Mouse (Mus musculus): ENCODE measurements around the gene Dnajc3. TPM values are rescaled to one million over a fixed set of nuclear protein-coding genes. Genes with fewer than 3 reads are reported as not detected.
A peak's percentile ranks its signal among the peaks of the same experiment; 100 is the strongest.

The Dnajc3 gene
- polyA plus RNA-seq (2016; fragmentation: Nextera tagmentation; extraction: Ambion mirVana) = 38.0 and 44.3 TPM in 2 replicates

DNA sequence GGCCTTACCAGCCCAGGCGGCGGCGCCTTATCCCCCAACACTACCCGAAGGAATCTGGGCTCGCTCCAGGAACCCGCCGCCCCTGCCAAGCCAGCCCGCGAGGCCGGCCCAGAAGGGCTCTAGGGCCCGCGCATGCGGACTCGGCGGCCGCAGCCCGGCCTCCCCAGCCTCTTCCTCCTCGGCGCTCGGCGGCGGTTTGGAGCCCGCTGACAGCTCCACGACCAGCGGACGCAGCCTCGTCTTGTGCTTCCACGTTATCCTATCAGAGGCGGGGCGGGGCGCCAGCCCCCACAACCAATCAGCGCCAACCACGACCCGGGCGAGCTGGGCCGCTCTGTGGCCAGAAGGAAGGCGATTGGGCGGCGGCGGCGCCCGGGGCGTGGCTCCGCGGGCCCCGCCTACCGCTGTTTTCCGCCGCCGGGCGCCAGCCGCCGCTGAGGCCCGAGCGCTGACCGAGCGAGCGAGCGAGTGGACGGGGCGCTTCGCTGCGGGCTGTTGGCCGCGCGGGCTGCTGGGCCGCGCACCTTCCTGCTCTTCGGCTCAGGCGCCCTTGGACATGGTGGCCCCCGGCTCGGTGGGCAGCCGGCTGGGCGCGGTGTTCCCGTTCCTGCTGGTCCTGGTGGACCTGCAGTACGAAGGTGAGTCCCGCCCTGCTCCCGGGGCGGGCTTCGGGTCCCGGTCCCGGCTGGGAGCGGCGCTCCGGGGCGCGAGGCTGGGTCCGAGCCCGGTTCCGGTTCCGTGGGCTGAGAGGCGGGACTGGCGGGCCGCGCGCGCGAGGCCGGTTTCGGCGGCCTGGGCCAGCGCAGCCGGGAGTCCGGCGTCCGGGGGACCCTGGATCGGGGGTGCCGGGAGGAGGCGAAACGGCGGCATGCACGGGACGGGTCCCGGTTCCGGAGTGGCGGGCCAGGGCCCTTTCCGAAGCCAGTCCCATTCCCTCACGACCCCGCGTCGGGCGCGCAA lies at the start of gene Dnajc3:
Gene Dnajc3 (plus strand): TSS at position 444 of the 960 bp plus-strand sequence.
- under 1% methylated on average over 111 of the region's 124 CpGs for WGBS
- peak; percentile 100 for DNase-seq (ENCODE audit: low spot score)
- H3K36me3 ChIP-seq = no peaks in the 10 kb centered on the region
- H3K4me1 ChIP-seq = peaks cover 27% of the 10 kb centered on the region; the same call in 1 of the 2 replicates
- H3K27ac ChIP-seq = peak within 1 kb of the TSS; percentile 97
- H3K9me3 ChIP-seq = no peaks in the 10 kb centered on the region
- peak within 1 kb of the TSS; percentile 100 for H3K4me3 ChIP-seq
- no peaks in the 10 kb centered on the region for H3K27me3 ChIP-seq (ENCODE audit: insufficient read depth, poor library complexity, severe bottlenecking)

DNA sequence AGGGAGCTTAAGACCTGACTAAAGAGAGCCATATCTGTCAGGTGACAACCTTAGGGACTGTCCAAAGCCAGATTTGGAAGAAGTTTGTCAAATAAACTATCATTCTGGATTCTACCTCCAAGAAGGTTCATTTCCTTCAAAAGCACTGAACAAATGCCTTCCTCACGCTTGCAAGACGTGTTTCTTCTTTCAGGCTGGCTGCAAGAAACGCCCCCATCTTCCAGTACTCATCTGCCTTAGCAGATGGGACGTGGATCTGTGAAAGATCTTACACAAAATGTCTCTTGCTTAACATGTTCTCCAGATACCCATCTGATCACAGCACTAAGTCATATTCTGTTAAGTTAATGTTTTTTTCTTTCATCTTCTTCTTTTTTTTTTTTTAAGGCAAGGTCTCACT lies 47.7 kb upstream of the Dnajc3 start:
- Histone ChIP-seq H3K27ac (no peak overlapping the region), H3K4me3 (no peak overlapping the region), H3K4me1 (no peaks in the 10 kb centered on the region), H3K9me3 (no peaks in the 10 kb centered on the region), H3K27me3 (ENCODE audit: insufficient read depth, poor library complexity, severe bottlenecking) (no peaks in the 10 kb centered on the region), H3K36me3 (peaks cover 68% of the 10 kb centered on the region)
- no peak for DNase-seq (ENCODE audit: low spot score)
- WGBS = 86% methylated on average over 4 of the region's 4 CpGs

- Histone ChIP-seq H3K4me3 (no peak overlapping the region), H3K9me3 (no peaks in the 10 kb centered on the region), H3K36me3 (peaks cover 66% of the 10 kb centered on the region), H3K27ac (no peak overlapping the region), H3K4me1 (no peaks in the 10 kb centered on the region), H3K27me3 (ENCODE audit: insufficient read depth, poor library complexity, severe bottlenecking) (no peaks in the 10 kb centered on the region)
- no peak for DNase-seq (ENCODE audit: low spot score)
- 86% methylated on average over 7 of the region's 7 CpGs for WGBS
Measured at GRCm38 (mm10) chr14:118895228-118895627, 42.5 kb upstream of the Dnajc3 start.

- no peak overlapping the region for H3K27ac ChIP-seq
- no peak for DNase-seq (ENCODE audit: low spot score)
- peaks cover 70% of the 10 kb centered on the region for H3K36me3 ChIP-seq
- no peaks in the 10 kb centered on the region for H3K27me3 ChIP-seq (ENCODE audit: insufficient read depth, poor library complexity, severe bottlenecking)
- H3K4me1 ChIP-seq = no peaks in the 10 kb centered on the region
- no peak overlapping the region for H3K4me3 ChIP-seq
- 91% methylated on average over 10 of the region's 10 CpGs for WGBS
- no peaks in the 10 kb centered on the region for H3K9me3 ChIP-seq
Measured at GRCm38 (mm10) chr14:118895655-118896054, 42.1 kb upstream of the Dnajc3 start.

- no peaks in the 10 kb centered on the region for H3K9me3 ChIP-seq
- no peaks in the 10 kb centered on the region for H3K4me1 ChIP-seq
- no peak for DNase-seq (ENCODE audit: low spot score)
- no peak overlapping the region for H3K4me3 ChIP-seq
- H3K36me3 ChIP-seq = peaks cover 84% of the 10 kb centered on the region
- H3K27ac ChIP-seq = no peak overlapping the region
- 81% methylated on average over 11 of the region's 11 CpGs for WGBS
- no peaks in the 10 kb centered on the region for H3K27me3 ChIP-seq (ENCODE audit: insufficient read depth, poor library complexity, severe bottlenecking)
Measured at GRCm38 (mm10) chr14:118899940-118900339, 37.8 kb upstream of the Dnajc3 start.

GRCm38 (mm10) chr14:118900911-118901310 lies 36.9 kb upstream of the Dnajc3 start:
- peaks cover 78% of the 10 kb centered on the region for H3K36me3 ChIP-seq
- 88% methylated on average over 1 of the region's 1 CpGs for WGBS

GRCm38 (mm10) chr14:118903397-118903796 lies 34.4 kb upstream of the Dnajc3 start:
- no peak for DNase-seq (ENCODE audit: low spot score)

More at GRCm38 (mm10) chr14:118900911-118901310, 36.9 kb upstream of the Dnajc3 start:
- DNase-seq (ENCODE audit: low spot score) = no peak
- H3K4me1 ChIP-seq = no peaks in the 10 kb centered on the region
- H3K4me3 ChIP-seq = no peak overlapping the region
- no peaks in the 10 kb centered on the region for H3K27me3 ChIP-seq (ENCODE audit: insufficient read depth, poor library complexity, severe bottlenecking)
- no peaks in the 10 kb centered on the region for H3K9me3 ChIP-seq
- no peak overlapping the region for H3K27ac ChIP-seq

GRCm38 (mm10) chr14:118903867-118904562 lies 33.8 kb upstream of the Dnajc3 start:
- peaks cover 83% of the 10 kb centered on the region for H3K36me3 ChIP-seq
- no peak overlapping the region for H3K4me3 ChIP-seq
- no peak overlapping the region for H3K27ac ChIP-seq
- no peak for DNase-seq (ENCODE audit: low spot score)
- H3K4me1 ChIP-seq = peaks cover 4% of the 10 kb centered on the region; the same call in 1 of the 2 replicates
- 76% methylated on average over 6 of the region's 6 CpGs for WGBS
- H3K9me3 ChIP-seq = no peaks in the 10 kb centered on the region
- no peaks in the 10 kb centered on the region for H3K27me3 ChIP-seq (ENCODE audit: insufficient read depth, poor library complexity, severe bottlenecking)

More at GRCm38 (mm10) chr14:118903397-118903796, 34.4 kb upstream of the Dnajc3 start:
- Histone ChIP-seq H3K9me3 (no peaks in the 10 kb centered on the region), H3K4me3 (no peak overlapping the region), H3K27me3 (ENCODE audit: insufficient read depth, poor library complexity, severe bottlenecking) (no peaks in the 10 kb centered on the region), H3K4me1 (peaks cover 4% of the 10 kb centered on the region; the same call in 1 of the 2 replicates), H3K27ac (no peak overlapping the region), H3K36me3 (peaks cover 84% of the 10 kb centered on the region)
- WGBS = 77% methylated on average over 3 of the region's 3 CpGs

DNA sequence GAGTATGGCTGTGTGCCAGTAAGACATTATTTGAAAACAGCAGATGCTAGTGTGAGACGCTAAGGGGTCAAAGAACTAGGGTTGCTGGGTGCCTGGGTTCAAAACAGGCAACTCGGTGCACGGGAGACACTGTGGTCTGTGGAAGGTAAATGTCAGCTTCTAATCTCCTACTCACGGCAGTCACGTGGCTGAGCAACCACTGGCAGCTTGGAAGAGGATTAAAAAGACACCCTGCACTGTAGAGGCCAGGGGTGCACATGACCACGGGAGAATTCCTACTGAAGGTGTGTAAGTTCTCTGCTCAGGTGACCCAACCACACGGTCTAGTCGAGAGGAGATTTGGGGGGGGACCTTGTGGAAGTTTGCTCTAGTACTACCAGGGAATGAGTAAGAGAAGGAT lies 30.2 kb upstream of the Dnajc3 start:
- no peak overlapping the region for H3K27ac ChIP-seq
- 63% methylated on average over 8 of the region's 8 CpGs for WGBS
- H3K4me1 ChIP-seq = peaks cover 10% of the 10 kb centered on the region; the same call in 1 of the 2 replicates
- peaks cover 81% of the 10 kb centered on the region for H3K36me3 ChIP-seq
- no peaks in the 10 kb centered on the region for H3K9me3 ChIP-seq
- H3K4me3 ChIP-seq = no peak overlapping the region
- no peak for DNase-seq (ENCODE audit: low spot score)
- H3K27me3 ChIP-seq (ENCODE audit: insufficient read depth, poor library complexity, severe bottlenecking) = no peaks in the 10 kb centered on the region

DNA sequence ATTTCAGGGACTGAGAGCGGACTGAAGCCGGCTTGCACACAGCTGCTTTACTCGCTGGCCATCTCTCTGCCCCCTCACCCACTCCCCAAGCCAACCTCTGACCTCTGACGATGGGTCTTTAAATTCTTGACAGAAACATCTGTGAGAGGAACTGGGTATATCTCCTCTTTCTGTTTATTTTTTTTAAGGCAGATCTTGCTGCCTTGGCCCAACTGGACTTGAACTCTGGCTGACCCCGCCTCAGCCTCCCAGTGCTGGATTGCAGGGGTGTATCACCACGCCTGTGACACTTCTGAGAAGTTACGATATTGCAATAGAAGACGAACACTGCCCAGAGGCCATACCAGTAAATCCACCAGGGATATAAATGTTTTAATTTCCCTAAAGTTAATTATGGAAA lies 27.9 kb upstream of the Dnajc3 start:
- 76% methylated on average over 8 of the region's 8 CpGs for whole genome bisulfite sequencing
- no peak overlapping the region for H3K27ac ChIP-seq
- H3K4me1 ChIP-seq = peaks cover 13% of the 10 kb centered on the region
- no peak overlapping the region for H3K4me3 ChIP-seq
- H3K9me3 ChIP-seq = no peaks in the 10 kb centered on the region
- peaks cover 70% of the 10 kb centered on the region for H3K36me3 ChIP-seq
- H3K27me3 ChIP-seq (ENCODE audit: insufficient read depth, poor library complexity, severe bottlenecking) = no peaks in the 10 kb centered on the region
- DNase-seq (ENCODE audit: low spot score) = no peak

DNA sequence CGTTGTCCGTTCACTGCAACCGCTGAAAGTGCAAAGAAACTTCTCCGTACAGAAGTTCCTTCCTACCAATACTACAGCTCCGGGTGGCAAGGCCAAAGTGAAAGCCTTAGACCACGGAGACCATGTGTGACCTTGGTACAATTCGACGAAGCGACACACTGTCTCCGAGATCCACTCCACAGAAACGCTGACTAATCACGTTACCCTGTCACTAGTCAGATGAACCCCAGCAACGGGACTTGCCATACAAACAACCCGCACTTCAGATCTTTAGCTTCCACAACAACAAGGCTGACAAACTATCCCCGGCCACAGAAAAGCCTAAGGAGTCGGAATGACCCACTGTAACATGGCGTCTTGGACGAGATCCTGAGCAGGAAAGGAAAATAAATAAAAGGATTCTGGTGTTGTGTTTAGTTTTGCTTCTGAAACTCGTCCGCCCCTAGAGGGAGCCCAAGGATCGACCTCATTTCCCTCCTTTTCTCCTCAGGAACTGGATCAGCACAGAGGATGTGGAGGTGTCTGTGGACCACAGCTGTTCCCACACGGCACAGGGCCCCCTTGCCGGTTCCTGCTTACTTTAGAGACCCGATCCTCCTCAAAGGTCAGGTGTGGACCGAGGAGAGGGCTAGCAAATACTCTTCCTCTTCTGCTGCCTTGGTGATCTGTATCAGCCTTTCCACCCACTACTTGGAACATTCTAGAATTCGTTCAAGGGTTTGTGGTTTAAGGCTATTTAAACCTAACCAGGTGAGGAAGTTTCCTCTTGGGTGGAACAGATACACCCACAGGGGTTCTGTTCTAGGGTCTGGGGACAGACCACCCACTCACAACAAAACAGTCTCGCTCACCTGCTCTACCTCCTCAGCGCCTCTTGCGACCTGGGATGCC lies 27.2 kb upstream of the Dnajc3 start:
- 0 out of 2 replicates have a peak overlapping the region, but pooled peaks have one; percentile 23 for H3K27ac ChIP-seq
- H3K27me3 ChIP-seq (ENCODE audit: insufficient read depth, poor library complexity, severe bottlenecking) = no peaks in the 10 kb centered on the region
- H3K4me3 ChIP-seq = no peak overlapping the region
- peaks cover 70% of the 10 kb centered on the region for H3K36me3 ChIP-seq
- H3K9me3 ChIP-seq = no peaks in the 10 kb centered on the region
- 60% methylated on average over 29 of the region's 29 CpGs for WGBS
- peaks cover 13% of the 10 kb centered on the region for H3K4me1 ChIP-seq
- DNase-seq (ENCODE audit: low spot score) = peak; percentile 85

DNA sequence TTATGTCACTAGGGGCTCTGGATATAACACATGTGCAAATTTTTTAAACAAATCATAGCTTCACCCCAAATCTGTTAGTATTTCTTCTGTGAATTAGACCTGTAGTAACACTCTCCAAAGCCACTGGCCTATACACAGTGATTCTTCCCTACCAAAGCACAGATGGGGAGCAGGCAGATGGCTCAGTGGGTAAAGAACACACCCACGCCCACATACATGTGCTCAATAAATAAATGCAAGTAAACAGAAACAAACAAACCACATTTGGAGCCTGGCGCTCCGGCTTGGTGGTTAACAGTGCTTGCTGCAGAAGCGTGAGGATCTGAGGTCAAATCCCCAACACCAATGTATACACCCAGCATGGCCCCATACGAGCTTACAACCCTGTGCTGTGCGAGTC lies 26.3 kb upstream of the Dnajc3 start:
- peaks cover 73% of the 10 kb centered on the region for H3K36me3 ChIP-seq
- 92% methylated on average over 6 of the region's 6 CpGs for WGBS
- peaks cover 13% of the 10 kb centered on the region for H3K4me1 ChIP-seq
- H3K27ac ChIP-seq = no peak overlapping the region
- H3K9me3 ChIP-seq = no peaks in the 10 kb centered on the region
- no peaks in the 10 kb centered on the region for H3K27me3 ChIP-seq (ENCODE audit: insufficient read depth, poor library complexity, severe bottlenecking)
- no peak for DNase-seq (ENCODE audit: low spot score)
- H3K4me3 ChIP-seq = no peak overlapping the region
